9 mouse cellular contexts compared by ENCODE assay signal in genomic region chr7:4431548-4431947, GRCm38 (mm10). TPM values are rescaled to one million over a fixed set of nuclear protein-coding genes. Genes with fewer than 3 reads are reported as not detected.
DNase-seq lines count a peak whose midpoint lies in the region; ATAC-seq lines count a peak whose summit lies in the region.
"Had no signal": no experiment of that assay in that cellular context is flagged by ENCODE, and none has a peak within 500 bp of the region (broad histone marks: within the 10 kb centered on the region; RNA-seq: fewer than 3 reads in every experiment).

No protein-coding gene starts in this region.

- WGBS in hindbrain, embryonic 14.5 days, result 77% methylated on average over 6 of the region's 6 CpGs
- 76% methylated on average over 6 of the region's 6 CpGs for WGBS in hindbrain, embryonic 13.5 days

- H3K27ac ChIP-seq in hindbrain, embryonic 14.5 days, result no peak overlapping the region
- H3K27ac ChIP-seq in hindbrain, embryonic 13.5 days, result no peak overlapping the region

- peaks cover 84% of the 10 kb centered on the region for H3K36me3 ChIP-seq in hindbrain, embryonic 14.5 days (replicated peaks; ENCODE audit: control insufficient read depth, insufficient read depth)
- peaks cover 94% of the 10 kb centered on the region for H3K36me3 ChIP-seq in hindbrain, embryonic 13.5 days

- no peak overlapping the region for H3K4me3 ChIP-seq in hindbrain, embryonic 14.5 days (replicated peaks; ENCODE audit: low read length)
- no peak overlapping the region for H3K4me3 ChIP-seq in hindbrain, embryonic 13.5 days

- peak; percentile 82 for DNase-seq in hindbrain, embryonic 14.5 days (ENCODE audit: low spot score)
- peak; percentile 78 for DNase-seq in NIH3T3 (ENCODE audit: low read depth)
- DNase-seq in cerebellum, postnatal 4 days (ENCODE audit: low spot score in 2 of 2), result peak; percentile 56 to 75
- DNase-seq in heart, postnatal 14 days, result peak; percentile 76 to 83
- peak; percentile 46 to 47 for DNase-seq in left cerebral cortex, postnatal 36 days (ENCODE audit: low spot score in 2 of 2)
- peak; percentile 77 for DNase-seq in retina, embryonic 14.5 days (ENCODE audit: low spot score)
- DNase-seq in thymus, postnatal 36 days, result peak; percentile 67 to 77

- ATAC-seq in hindbrain, embryonic 14.5 days (ENCODE audit: low FRiP score), result no peak
- ATAC-seq in hindbrain, embryonic 13.5 days (ENCODE audit: low FRiP score), result no peak

- no peaks in the 10 kb centered on the region for H3K27me3 ChIP-seq in hindbrain, embryonic 14.5 days (ENCODE audit: control insufficient read depth, insufficient read depth, low read length)
- no peaks in the 10 kb centered on the region for H3K27me3 ChIP-seq in hindbrain, embryonic 13.5 days

- intact Hi-C loops in heart, postnatal 14 days (cut with DNase I), result loop anchor here (2.0 kb wide), 2 partner anchors 39 to 95 kb away; no protein-coding TSS in a partner anchor
- intact Hi-C loops in left cerebral cortex, postnatal 36 days (cut with DNase I), result loop anchor here (5.0 to 10.0 kb wide), 2 partner anchors 41 to 93 kb away; partner anchors contain the start of gene Tnni3

- H3K9ac ChIP-seq in hindbrain, embryonic 14.5 days, result no peak overlapping the region
- no peak overlapping the region for H3K9ac ChIP-seq in hindbrain, embryonic 13.5 days

- H3K9me3 ChIP-seq in hindbrain, embryonic 14.5 days (ENCODE audit: control insufficient read depth, low read length), result no peaks in the 10 kb centered on the region
- H3K9me3 ChIP-seq in hindbrain, embryonic 13.5 days, result no peaks in the 10 kb centered on the region

- no peak overlapping the region for H3K4me2 ChIP-seq in hindbrain, embryonic 14.5 days (replicated peaks)
- no peak overlapping the region for H3K4me2 ChIP-seq in hindbrain, embryonic 13.5 days

- no peaks in the 10 kb centered on the region for H3K4me1 ChIP-seq in hindbrain, embryonic 14.5 days (replicated peaks; ENCODE audit: control insufficient read depth, insufficient read depth, low read length)
- no peaks in the 10 kb centered on the region for H3K4me1 ChIP-seq in hindbrain, embryonic 13.5 days (replicated peaks)

RNA-seq across cellular contexts. Expression of gene Rdh13, which starts 13.9 kb away (rescaled TPM):
- 41.6 and 45.5 TPM in 2 replicates for polyA plus RNA-seq in hindbrain, embryonic 14.5 days (2014; fragmentation: Nextera tagmentation; extraction: Ambion mirVana)
- polyA plus RNA-seq in hindbrain, embryonic 13.5 days (2015; fragmentation: Nextera tagmentation; extraction: Ambion mirVana), result 37.2 and 37.7 TPM in 2 replicates
- total RNA-seq in heart, postnatal 14 days (2021), result 10 to 100 TPM; 31.0 to 32.1 TPM
- 10 to 100 TPM; 23.9 to 26.3 TPM for total RNA-seq in left cerebral cortex, postnatal 36 days (2021)

RNA-seq across cellular contexts. Expression of gene Eps8l1, which starts 28.9 kb away (rescaled TPM):
- polyA plus RNA-seq in hindbrain, embryonic 14.5 days (2014; fragmentation: Nextera tagmentation; extraction: Ambion mirVana), result 6.6 and 7.3 TPM in 2 replicates
- 9.3 and 10.6 TPM in 2 replicates for polyA plus RNA-seq in hindbrain, embryonic 13.5 days (2015; fragmentation: Nextera tagmentation; extraction: Ambion mirVana)
- 1 to 10 TPM; 3.1 to 4.9 TPM for total RNA-seq in heart, postnatal 14 days (2021)
- 1 to 10 TPM; 3.1 to 3.4 TPM for total RNA-seq in left cerebral cortex, postnatal 36 days (2021)

RNA-seq across cellular contexts. Expression of gene Gp6, which starts 34.0 kb away (rescaled TPM):
- 0.20 TPM in 1 of 2 replicates, not detected in the other for polyA plus RNA-seq in hindbrain, embryonic 14.5 days (2014; fragmentation: Nextera tagmentation; extraction: Ambion mirVana)
- 0.13 and 0.19 TPM in 2 replicates for polyA plus RNA-seq in hindbrain, embryonic 13.5 days (2015; fragmentation: Nextera tagmentation; extraction: Ambion mirVana)
- under 1 TPM in 1 of 2 experiments, not detected in 1; 0.10 TPM for total RNA-seq in heart, postnatal 14 days (2021)
- not detected for total RNA-seq in left cerebral cortex, postnatal 36 days (2021)
- polyA plus RNA-seq: gonadal fat pad, adult 2 months had no signal
